Mouse (Mus musculus): ENCODE measurements at regions not wholly inside any gene's neighbourhood (a gene's known extent, or its start where the extent isn't known, plus 50 kb on each side); places are given as distances from the start of the nearest gene placed in this dataset.

- no peak overlapping the region for H3K4me3 ChIP-seq (ENCODE audit: low read depth, low read length)
- no peaks in the 10 kb centered on the region; the same call in 1 of the 2 replicates for H3K27me3 ChIP-seq (ENCODE audit: insufficient read depth, low read length)
- H3K9me3 ChIP-seq (replicated peaks): no peaks in the 10 kb centered on the region
- no peak for TF ChIP-seq GATA2 (IDR thresholded peaks at IDR 0.05; ENCODE audit: borderline replicate concordance, low read depth, low read length)
- TF ChIP-seq GATA1 (IDR thresholded peaks at IDR 0.05; ENCODE audit: borderline replicate concordance, low read length): no peak
- TF ChIP-seq CTCF (IDR thresholded peaks at IDR 0.05; ENCODE audit: low read depth, low read length): no peak
- no peak for TF ChIP-seq TAL1 (conservative IDR thresholded peaks at IDR 0.05; ENCODE audit: low read depth, low read length)
- TF ChIP-seq POLR2AphosphoS5 (IDR thresholded peaks at IDR 0.05; ENCODE audit: insufficient replicate concordance, low read depth, low read length): no peak
- no peak for DNase-seq (ENCODE audit: low spot score)
- H3K4me1 ChIP-seq (ENCODE audit: insufficient read depth, low read depth, low read length): no peaks in the 10 kb centered on the region
- ATAC-seq (ENCODE audit: extremely low read depth, insufficient number of reproducible peaks, low FRiP score, poor library complexity, severe bottlenecking): no peak
- no peaks in the 10 kb centered on the region for H3K36me3 ChIP-seq (replicated peaks)
These were observed 114.5 kb downstream of the Sem1 start for GRCm38 (mm10) chr6:6463807-6464470.

- no peaks in the 10 kb centered on the region for H3K36me3 ChIP-seq (replicated peaks)
- no peak for DNase-seq (ENCODE audit: low spot score)
- H3K27me3 ChIP-seq (ENCODE audit: insufficient read depth, low read length): peaks cover 5% of the 10 kb centered on the region; the same call in 1 of the 2 replicates
- H3K4me1 ChIP-seq (ENCODE audit: insufficient read depth, low read depth, low read length): no peaks in the 10 kb centered on the region
- no peak for TF ChIP-seq POLR2AphosphoS5 (IDR thresholded peaks at IDR 0.05; ENCODE audit: insufficient replicate concordance, low read depth, low read length)
- TF ChIP-seq GATA1 (IDR thresholded peaks at IDR 0.05; ENCODE audit: borderline replicate concordance, low read length): no peak
- TF ChIP-seq GATA2 (IDR thresholded peaks at IDR 0.05; ENCODE audit: borderline replicate concordance, low read depth, low read length): no peak
- TF ChIP-seq TAL1 (conservative IDR thresholded peaks at IDR 0.05; ENCODE audit: low read depth, low read length): no peak
- no peak for TF ChIP-seq CTCF (IDR thresholded peaks at IDR 0.05; ENCODE audit: low read depth, low read length)
- ATAC-seq (ENCODE audit: extremely low read depth, insufficient number of reproducible peaks, low FRiP score, poor library complexity, severe bottlenecking): no peak
- H3K4me3 ChIP-seq (ENCODE audit: low read depth, low read length): no peak overlapping the region
- H3K9me3 ChIP-seq (replicated peaks): no peaks in the 10 kb centered on the region
These were observed 118.6 kb downstream of the Sem1 start for GRCm38 (mm10) chr6:6459918-6460239.

GRCm38 (mm10) chr6:6459006-6459917 is 119.2 kb downstream of the Sem1 start:
- no peaks in the 10 kb centered on the region for H3K36me3 ChIP-seq (replicated peaks)

GRCm38 (mm10) chr6:6457726-6458125 is 120.7 kb downstream of the Sem1 start:
- Histone ChIP-seq H3K36me3 (replicated peaks) (no peaks in the 10 kb centered on the region), H3K9me3 (replicated peaks) (no peaks in the 10 kb centered on the region), H3K4me1 (ENCODE audit: insufficient read depth, low read depth, low read length) (no peaks in the 10 kb centered on the region), H3K27me3 (ENCODE audit: insufficient read depth, low read length) (peaks cover 5% of the 10 kb centered on the region; the same call in 1 of the 2 replicates), H3K4me3 (ENCODE audit: low read depth, low read length) (no peak overlapping the region)
- no peak for TF ChIP-seq TAL1 (conservative IDR thresholded peaks at IDR 0.05; ENCODE audit: low read depth, low read length)
- TF ChIP-seq POLR2AphosphoS5 (IDR thresholded peaks at IDR 0.05; ENCODE audit: insufficient replicate concordance, low read depth, low read length): no peak
- TF ChIP-seq CTCF (IDR thresholded peaks at IDR 0.05; ENCODE audit: low read depth, low read length): no peak
- no peak for TF ChIP-seq GATA1 (IDR thresholded peaks at IDR 0.05; ENCODE audit: borderline replicate concordance, low read length)
- TF ChIP-seq GATA2 (IDR thresholded peaks at IDR 0.05; ENCODE audit: borderline replicate concordance, low read depth, low read length): no peak
- DNase-seq (ENCODE audit: low spot score) (no peak), ATAC-seq (ENCODE audit: extremely low read depth, insufficient number of reproducible peaks, low FRiP score, poor library complexity, severe bottlenecking) (no peak)

More at GRCm38 (mm10) chr6:6459006-6459917, 119.2 kb downstream of the Sem1 start:
- TF ChIP-seq POLR2AphosphoS5 (IDR thresholded peaks at IDR 0.05; ENCODE audit: insufficient replicate concordance, low read depth, low read length) (no peak), TAL1 (conservative IDR thresholded peaks at IDR 0.05; ENCODE audit: low read depth, low read length) (no peak), GATA2 (IDR thresholded peaks at IDR 0.05; ENCODE audit: borderline replicate concordance, low read depth, low read length) (no peak), GATA1 (IDR thresholded peaks at IDR 0.05; ENCODE audit: borderline replicate concordance, low read length) (no peak), CTCF (IDR thresholded peaks at IDR 0.05; ENCODE audit: low read depth, low read length) (no peak)
- no peak for DNase-seq (ENCODE audit: low spot score)
- no peak for ATAC-seq (ENCODE audit: extremely low read depth, insufficient number of reproducible peaks, low FRiP score, poor library complexity, severe bottlenecking)
- H3K4me3 ChIP-seq (ENCODE audit: low read depth, low read length): no peak overlapping the region
- H3K4me1 ChIP-seq (ENCODE audit: insufficient read depth, low read depth, low read length): no peaks in the 10 kb centered on the region
- H3K9me3 ChIP-seq (replicated peaks): no peaks in the 10 kb centered on the region
- peaks cover 5% of the 10 kb centered on the region; the same call in 1 of the 2 replicates for H3K27me3 ChIP-seq (ENCODE audit: insufficient read depth, low read length)

- no peak for ATAC-seq (ENCODE audit: extremely low read depth, insufficient number of reproducible peaks, low FRiP score, poor library complexity, severe bottlenecking)
- TF ChIP-seq GATA2 (IDR thresholded peaks at IDR 0.05; ENCODE audit: borderline replicate concordance, low read depth, low read length) (no peak), GATA1 (IDR thresholded peaks at IDR 0.05; ENCODE audit: borderline replicate concordance, low read length) (no peak), POLR2AphosphoS5 (IDR thresholded peaks at IDR 0.05; ENCODE audit: insufficient replicate concordance, low read depth, low read length) (no peak), CTCF (IDR thresholded peaks at IDR 0.05; ENCODE audit: low read depth, low read length) (no peak)
- Histone ChIP-seq H3K27me3 (ENCODE audit: insufficient read depth, low read length) (peaks cover 5% of the 10 kb centered on the region; the same call in 1 of the 2 replicates), H3K4me1 (ENCODE audit: insufficient read depth, low read depth, low read length) (no peaks in the 10 kb centered on the region), H3K4me3 (ENCODE audit: low read depth, low read length) (no peak overlapping the region), H3K36me3 (replicated peaks) (no peaks in the 10 kb centered on the region), H3K9me3 (replicated peaks) (no peaks in the 10 kb centered on the region)
- no peak for DNase-seq (ENCODE audit: low spot score)
These were observed 121.5 kb downstream of the Sem1 start for GRCm38 (mm10) chr6:6457001-6457400.

- H3K4me3 ChIP-seq (ENCODE audit: low read depth, low read length): no peak overlapping the region
- no peak for TF ChIP-seq POLR2AphosphoS5 (IDR thresholded peaks at IDR 0.05; ENCODE audit: insufficient replicate concordance, low read depth, low read length)
- TF ChIP-seq TAL1 (conservative IDR thresholded peaks at IDR 0.05; ENCODE audit: low read depth, low read length): no peak
- TF ChIP-seq CTCF (IDR thresholded peaks at IDR 0.05; ENCODE audit: low read depth, low read length): no peak
- TF ChIP-seq GATA1 (IDR thresholded peaks at IDR 0.05; ENCODE audit: borderline replicate concordance, low read length): no peak
These were observed 122.9 kb downstream of the Sem1 start for GRCm38 (mm10) chr6:6455566-6455965.

More at GRCm38 (mm10) chr6:6455566-6455965, 122.9 kb downstream of the Sem1 start:
- peaks cover 5% of the 10 kb centered on the region; the same call in 1 of the 2 replicates for H3K27me3 ChIP-seq (ENCODE audit: insufficient read depth, low read length)
- H3K9me3 ChIP-seq (replicated peaks): no peaks in the 10 kb centered on the region
- DNase-seq (ENCODE audit: low spot score) (no peak), ATAC-seq (ENCODE audit: extremely low read depth, insufficient number of reproducible peaks, low FRiP score, poor library complexity, severe bottlenecking) (no peak)
- H3K36me3 ChIP-seq (replicated peaks): no peaks in the 10 kb centered on the region
- H3K4me1 ChIP-seq (ENCODE audit: insufficient read depth, low read depth, low read length): no peaks in the 10 kb centered on the region
